Mouse (Mus musculus): ENCODE measurements at regions not wholly inside any gene's neighbourhood (a gene's known extent, or its start where the extent isn't known, plus 50 kb on each side); places are given as distances from the start of the nearest gene placed in this dataset.

DNA sequence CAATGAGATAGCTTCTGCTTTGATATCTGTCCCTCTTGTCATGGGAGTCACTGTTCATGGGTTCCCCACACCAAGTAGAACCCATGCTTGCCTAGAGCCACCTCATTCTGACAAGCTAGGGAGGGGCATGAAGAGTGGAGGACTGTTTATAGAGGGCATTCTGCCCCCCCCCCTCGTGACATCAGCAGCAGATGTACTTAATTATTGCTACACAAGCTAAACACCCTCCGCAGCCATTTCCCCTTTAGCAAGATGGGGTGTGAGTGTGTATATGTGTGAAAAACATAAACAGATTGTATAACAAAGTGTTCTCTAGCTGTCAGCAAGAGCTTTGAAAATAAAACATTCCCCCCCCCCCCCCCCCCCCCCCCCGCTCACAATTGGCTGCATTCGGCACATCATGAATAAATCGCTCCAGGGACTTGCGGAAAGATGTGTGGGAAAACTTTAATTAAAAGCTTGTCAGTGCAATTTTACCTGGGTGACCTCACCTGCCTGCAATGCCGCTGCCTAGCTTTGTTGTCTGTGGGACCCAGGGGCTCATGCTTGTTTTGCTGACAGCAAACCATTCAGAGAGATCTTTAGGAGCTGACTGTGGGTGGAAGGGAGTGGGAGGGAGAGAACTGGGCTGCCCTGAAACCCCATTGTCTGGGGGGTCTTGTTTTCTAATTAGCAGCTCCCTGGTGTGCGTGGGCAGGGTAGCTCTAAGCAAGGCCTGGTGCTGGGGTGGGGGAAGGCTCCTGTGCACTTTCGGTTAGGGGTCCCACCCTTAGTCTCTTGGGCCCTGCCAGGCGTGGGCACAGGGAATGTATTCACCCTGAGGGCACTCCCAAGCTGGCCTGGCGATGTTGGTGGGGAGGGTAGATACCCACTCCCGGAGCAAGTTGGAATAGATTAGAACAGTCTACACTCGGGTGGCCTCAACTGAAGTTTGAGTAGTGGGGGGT, 63.4 kb downstream of the Irx2 start:
- no peak for DNase-seq
- intact Hi-C loops (cut with DNase I), result no loop called here

GRCm38 (mm10) chr13:72707469-72707868, 78.8 kb downstream of the Irx2 start:
- DNase-seq, result no peak

GRCm38 (mm10) chr13:72708728-72709127, 80.1 kb downstream of the Irx2 start:
- DNase-seq, result no peak
- intact Hi-C loops (cut with DNase I), result no loop called here

More at GRCm38 (mm10) chr13:72707469-72707868, 78.8 kb downstream of the Irx2 start:
- intact Hi-C loops (cut with DNase I), result no loop called here

- no peak for DNase-seq
- intact Hi-C loops (cut with DNase I), result no loop called here
Measured at GRCm38 (mm10) chr13:72710051-72710450, 81.4 kb downstream of the Irx2 start.

- intact Hi-C loops (cut with DNase I), result no loop called here
- no peak for DNase-seq
Measured at GRCm38 (mm10) chr13:72711136-72711535, 82.5 kb downstream of the Irx2 start.

DNA sequence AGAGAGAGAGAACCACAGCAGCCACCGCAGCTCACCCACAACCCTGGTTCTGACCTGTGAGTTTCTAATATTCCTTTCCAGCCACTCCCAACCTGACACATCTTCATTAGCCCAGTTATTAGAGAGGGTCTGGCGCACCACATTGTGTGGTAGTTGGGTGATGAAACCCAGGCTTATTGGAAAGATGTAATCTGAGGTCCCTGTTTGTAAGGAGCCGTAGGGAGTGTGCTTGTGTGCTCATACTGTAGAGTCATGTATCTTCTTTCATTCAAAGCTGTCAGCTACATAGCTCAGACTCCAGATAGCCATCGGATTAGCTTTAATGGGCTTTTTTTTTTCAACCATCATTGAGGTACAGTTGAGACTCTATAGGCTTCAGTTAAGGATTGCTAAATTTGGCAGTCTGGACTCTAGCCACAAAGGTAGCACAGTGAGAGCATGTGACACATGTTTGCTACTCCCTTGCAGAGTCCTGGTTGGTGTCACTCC, 83.3 kb downstream of the Irx2 start:
- intact Hi-C loops (cut with DNase I), result no loop called here
- DNase-seq, result no peak

GRCm38 (mm10) chr13:72714793-72715192, 86.2 kb downstream of the Irx2 start:
- intact Hi-C loops (cut with DNase I), result no loop called here
- DNase-seq, result no peak

GRCm38 (mm10) chr13:72715959-72716680, 87.5 kb downstream of the Irx2 start:
- intact Hi-C loops (cut with DNase I), result no loop called here

DNA sequence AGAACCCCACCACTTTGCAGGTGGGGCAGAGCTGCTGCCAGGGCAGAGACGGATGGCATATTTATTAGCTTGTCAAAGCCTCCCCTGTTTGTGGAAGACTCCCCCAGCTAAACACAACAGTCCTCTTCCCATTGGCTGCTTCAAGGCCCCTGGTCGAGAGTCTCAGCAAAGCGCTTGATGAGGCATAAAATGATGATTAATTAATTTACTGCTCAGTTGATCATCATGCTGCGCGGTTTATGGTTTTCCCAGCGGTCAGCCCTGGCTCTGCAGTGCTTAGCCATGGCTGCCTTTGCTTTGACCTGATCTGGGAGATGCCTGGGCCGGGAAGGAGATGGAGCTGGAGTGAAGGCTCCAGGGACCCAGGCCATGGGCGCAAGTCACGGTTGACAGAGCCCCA, 98.5 kb downstream of the Irx2 start:
- DNase-seq, result no peak
- intact Hi-C loops (cut with DNase I), result no loop called here

More at GRCm38 (mm10) chr13:72715959-72716680, 87.5 kb downstream of the Irx2 start:
- no peak for DNase-seq

- intact Hi-C loops (cut with DNase I), result no loop called here
- no peak for DNase-seq
Measured at GRCm38 (mm10) chr13:72735916-72736315, 107.3 kb downstream of the Irx2 start.

- DNase-seq, result no peak
- intact Hi-C loops (cut with DNase I), result no loop called here
Measured at GRCm38 (mm10) chr13:72736992-72737391, 108.4 kb downstream of the Irx2 start.

- intact Hi-C loops (cut with DNase I), result no loop called here
- no peak for DNase-seq
Measured at GRCm38 (mm10) chr13:72747187-72747586, 118.6 kb downstream of the Irx2 start.

DNA sequence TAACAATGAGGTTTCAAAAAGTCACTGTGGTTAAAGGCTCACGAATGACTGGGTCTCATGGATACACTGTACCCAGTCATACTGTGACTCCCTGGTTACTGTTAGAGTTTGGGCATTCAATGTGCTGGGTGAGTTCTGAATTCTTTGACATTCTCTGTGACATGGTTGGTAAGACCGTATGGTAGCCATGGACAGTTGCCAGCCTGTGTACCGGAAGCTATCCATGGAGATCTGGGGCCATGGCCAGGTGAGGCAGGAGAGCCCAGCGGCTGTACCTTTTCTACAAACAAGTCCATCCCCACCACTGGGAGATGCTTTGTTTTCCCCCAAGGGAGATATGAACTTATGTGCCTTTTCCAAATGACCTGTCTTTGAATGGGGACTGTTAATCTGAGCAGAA, 126.4 kb downstream of the Irx2 start:
- no peak for DNase-seq
- intact Hi-C loops (cut with DNase I), result no loop called here

DNA sequence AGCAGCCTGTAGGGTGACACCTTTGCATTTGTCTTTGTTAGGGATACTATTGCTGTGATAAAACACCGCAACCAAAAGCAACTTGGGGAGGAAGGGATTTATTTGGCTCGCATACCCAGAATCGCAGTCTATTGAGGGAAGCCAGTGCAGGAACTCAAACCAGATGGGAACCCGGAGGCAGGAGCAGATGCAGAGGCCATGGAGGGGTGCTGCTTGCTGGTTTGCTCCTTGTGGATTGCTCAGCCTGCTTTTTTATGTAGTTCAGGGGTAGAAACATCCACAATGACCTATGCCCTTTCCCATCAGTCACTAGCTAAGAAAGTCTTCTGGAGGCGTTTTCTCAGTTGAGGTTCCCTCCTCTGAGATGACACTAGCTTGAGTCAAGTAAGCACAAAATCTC, 133.9 kb downstream of the Irx2 start:
- intact Hi-C loops (cut with DNase I), result no loop called here
- DNase-seq, result no peak

DNA sequence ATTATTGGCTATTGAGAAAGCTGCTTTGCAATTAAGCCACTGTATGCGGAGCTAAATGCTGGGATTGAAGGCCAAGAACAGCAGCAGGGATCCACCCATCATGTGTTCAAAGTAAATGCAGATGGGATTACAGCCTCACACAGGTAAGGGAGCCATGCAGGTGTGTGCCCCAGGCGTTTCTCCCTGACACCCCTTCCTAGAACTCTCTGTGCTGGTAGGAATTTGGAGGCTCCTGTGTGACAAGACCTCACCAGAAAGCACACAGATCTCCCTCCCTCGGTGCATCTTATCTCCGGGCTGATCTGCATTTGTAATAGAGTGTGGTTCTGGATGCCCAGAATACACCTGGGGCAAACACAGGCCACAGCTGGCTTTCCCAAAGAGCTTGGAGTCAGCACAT, 134.7 kb downstream of the Irx2 start:
- intact Hi-C loops (cut with DNase I), result no loop called here
- no peak for DNase-seq

DNA sequence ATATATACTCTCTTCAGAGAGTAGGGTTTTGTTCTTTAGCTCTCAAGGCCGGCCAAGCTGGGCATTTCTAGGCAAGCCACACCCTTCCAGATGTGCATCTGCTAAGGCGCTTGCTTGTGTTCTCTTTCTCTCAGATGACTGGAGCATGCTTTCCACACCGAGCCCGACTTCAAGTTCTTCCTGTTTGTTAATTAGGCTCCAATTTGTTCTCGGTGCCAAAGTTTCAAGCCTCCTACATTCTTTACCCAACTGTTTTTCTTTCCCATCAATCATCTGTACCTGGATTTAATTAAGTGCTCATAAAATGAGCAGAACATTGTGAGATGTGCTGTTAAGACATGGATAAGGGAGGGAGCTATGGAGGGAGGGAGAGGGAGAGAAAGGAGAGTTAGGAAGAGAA, 138.7 kb downstream of the Irx2 start:
- intact Hi-C loops (cut with DNase I), result no loop called here
- DNase-seq, result no peak

DNA sequence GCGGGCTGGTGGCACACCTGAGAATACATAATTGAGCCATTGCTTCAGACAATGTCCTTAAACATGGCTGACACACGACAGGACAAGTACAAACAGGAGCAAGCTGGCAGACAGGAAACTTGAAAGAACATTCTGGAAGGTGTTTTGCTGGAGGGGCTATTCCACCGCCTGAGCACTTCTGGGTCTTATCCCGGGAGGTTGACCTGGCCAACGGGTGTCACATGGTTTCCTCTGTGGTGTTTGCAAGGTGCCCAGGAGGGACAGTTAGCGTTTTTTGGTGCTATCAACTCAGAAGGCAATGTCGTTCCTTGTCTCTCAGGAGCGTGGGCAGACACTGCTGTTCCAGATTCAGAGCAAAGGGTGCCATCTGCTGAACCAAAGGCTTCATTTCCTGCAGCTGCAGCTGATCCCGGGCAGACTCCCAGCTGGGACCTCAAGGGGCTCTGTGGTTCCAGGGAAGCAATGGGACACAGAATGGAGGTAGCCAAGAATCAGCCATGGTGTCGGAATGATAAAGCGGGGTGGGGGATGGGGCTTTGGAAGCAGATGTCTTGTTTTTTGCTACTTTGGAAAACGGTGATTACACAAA, 140.5 kb downstream of the Irx2 start:
- peak; percentile 2 for DNase-seq
- intact Hi-C loops (cut with DNase I), result no loop called here

GRCm38 (mm10) chr13:72783026-72783726, 154.6 kb downstream of the Irx2 start:
- no peak for DNase-seq
- intact Hi-C loops (cut with DNase I), result no loop called here

DNA sequence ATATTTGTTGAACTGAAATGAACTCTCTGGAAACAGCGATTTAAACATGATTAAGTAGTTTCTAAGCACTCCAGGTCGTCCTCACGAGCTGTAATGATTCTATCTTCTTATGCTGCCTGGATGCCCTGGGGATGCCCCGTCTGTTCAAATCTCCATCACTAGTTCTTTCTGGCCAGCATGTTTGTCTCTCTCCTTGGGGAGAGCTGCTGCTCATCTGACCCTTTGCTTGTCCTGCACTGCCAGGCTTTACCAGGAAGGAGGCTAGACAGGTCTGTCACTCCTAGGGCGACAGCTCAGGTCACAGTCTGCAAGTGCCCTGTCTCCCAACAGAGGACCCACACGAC, 155.1 kb downstream of the Irx2 start:
- intact Hi-C loops (cut with DNase I), result no loop called here
- no peak for DNase-seq

GRCm38 (mm10) chr13:72792695-72793094, 164.1 kb downstream of the Irx2 start:
- DNase-seq, result no peak
- intact Hi-C loops (cut with DNase I), result no loop called here

DNA sequence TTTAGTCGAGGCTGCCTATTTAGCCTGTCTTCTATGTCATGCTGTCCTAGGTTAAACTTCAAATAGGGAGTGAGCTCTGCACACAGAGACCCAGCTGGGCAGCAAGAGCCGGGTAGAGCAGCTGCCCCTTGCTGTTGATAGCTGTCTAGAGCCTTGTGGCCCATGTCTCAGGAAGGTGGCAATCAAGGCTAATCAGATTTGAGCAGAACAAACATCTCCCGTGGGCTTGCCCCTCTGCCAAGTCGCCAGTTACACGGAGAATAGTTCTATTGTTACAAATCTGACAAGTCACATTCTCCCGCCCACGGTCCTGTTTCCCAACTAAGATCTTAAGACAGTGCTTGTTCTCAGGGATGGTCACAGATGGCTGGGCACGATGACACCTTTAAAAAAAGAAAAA, 171.4 kb downstream of the Irx2 start:
- no peak for DNase-seq
- intact Hi-C loops (cut with DNase I), result no loop called here
